Mouse (Mus musculus): ENCODE data around the gene Fgfr2.

Gene Fgfr2

DNA sequence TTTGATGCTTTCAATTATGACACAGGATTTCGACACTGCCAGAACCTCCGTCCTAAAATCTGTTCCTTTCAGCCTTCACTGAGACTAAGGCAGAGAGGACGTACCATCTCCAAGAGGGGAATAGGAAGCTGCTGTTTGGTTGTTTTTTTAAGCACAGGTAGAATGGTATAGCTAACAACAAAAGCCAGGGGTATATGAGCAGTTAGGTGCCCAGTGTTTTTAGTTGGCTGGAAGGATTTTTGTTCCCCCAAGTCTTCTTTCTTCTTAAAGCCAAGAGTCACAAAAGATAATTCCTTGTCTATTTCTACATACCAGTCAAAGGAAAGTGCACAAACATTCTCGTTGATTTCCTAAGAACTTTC is 2859.9 kb downstream of the Fgfr2 start:
- DNase-seq (ENCODE audit: low read depth), result no peak

DNA sequence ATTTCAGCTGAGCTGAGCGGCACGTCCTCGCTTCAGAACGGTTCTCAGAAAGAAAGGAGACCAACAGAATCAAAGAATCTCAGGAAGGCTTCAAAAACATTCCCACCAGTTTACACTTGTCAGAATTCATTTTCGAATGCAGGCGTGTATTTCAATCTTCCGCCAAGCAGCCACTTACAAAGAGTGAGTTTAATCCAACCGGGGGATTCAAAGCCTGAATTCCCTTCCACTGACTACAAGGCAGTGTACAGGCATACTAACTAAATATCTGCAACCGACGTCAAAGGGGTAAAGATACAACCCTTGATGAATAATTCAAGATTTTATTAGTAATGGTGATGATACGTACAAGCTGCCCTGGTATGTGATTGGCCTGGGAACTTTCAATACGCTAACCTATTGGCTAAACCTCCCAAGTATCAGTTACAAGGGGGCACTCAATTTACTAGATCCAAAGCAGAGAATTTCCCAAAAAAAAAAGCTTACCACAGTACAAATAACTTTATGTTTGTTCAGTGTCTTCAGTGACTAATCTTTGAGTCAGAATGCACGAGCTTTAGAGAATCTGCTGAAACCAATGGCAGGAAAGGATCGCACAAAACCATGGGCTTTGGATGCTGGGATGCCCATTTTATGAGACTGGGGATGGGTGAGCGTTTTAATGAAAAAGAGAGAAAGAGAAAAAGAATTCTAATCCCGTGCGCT is 2860.5 kb downstream of the Fgfr2 start:
- no peak for DNase-seq (ENCODE audit: low read depth)

DNA sequence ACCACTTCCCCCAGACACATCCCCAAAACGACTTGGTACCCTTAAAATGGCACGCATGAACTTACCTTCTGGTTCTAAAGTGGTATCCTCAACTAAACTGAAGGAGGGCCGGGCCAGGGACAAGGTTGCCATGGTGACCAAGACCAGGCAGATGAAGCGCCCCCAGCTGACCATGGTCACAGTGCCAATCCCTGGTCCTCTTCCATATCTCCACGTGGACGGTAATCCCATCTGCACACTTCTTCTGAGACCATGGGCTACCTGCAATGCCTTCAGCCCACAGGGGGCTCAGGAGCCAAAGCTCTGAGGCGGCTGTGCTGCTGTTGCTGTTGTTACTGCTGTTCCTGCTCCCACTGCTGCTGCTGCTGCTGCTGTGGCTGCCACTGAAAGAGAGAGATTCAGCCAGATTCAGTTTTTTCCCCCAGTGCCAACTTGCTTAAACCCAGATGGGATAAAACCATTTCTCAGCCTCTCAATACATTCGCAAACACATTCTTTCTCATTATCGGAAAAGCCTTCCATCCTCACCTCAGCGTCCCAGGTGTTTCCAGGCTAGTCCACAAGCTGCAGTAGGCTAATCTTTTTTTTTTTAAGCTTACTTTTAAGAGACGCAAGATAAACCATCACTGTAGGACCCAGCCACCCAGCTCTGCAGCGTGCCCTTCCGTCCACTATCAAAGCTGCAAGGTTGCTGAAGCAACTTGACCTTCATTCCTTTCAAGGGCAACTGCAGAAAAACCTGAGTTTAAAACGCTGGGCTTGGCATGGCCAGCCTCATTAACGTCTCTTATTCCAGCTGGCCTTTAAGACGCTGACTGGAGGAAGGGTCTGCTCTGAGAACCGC is 2861.2 kb downstream of the Fgfr2 start:
- no peak for DNase-seq (ENCODE audit: low read depth)

DNA sequence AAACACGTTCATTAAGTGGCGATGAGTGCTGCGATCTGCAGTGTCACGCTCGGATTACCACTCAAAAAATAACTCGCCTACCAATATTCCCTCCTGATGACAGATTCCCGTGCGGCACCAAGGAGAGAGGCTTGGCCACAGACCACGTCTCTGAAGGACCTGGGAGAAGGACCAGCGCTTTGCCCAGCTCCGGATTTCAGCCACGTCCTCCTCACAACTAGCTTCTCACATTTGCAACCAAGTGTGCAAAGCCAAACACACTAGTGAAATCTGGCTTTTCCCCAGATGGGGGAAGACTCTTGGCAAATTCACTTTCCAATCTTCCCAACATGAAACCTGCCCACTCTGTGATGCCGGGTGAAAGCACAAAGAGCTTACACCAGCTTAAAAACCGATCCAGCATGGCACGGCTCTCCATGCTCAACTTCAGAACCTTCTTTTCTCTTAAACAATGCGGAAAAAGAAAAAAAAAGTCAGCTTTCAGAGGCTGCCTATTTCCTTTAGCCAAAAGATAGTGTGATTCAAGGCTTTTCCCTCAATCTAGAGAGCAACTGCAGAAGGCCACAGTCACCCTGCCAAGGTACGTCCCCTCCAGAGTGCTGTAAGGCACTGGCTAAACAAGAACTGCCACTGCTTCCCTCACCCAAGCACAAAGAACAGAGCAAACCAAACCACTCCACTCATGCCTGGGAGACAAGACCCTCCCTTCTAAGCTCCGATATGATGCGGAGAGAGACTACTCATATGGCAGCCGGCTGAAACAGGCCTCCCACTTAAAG is 2862.1 kb downstream of the Fgfr2 start:
- no peak for DNase-seq (ENCODE audit: low read depth)

DNA sequence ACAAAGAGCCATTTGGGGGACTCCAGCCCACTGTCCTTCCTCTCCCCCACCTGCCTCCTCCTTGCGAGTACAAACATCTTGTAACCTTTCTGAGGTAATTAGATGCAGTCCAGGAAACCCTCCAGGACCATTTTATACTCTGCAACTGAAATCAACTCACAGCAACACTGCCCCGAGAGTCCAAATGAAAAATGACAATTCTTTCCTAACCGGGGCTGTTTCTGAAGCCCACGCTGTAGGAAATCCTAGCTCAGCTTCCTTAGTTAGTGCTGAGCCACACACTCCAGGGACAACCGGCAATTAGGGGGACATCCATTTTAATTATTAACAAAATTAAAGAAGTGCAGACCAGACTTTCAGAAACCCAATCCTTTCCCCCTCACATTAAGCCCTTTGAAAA is 2863.1 kb downstream of the Fgfr2 start:
- DNase-seq (ENCODE audit: low read depth), result no peak

DNA sequence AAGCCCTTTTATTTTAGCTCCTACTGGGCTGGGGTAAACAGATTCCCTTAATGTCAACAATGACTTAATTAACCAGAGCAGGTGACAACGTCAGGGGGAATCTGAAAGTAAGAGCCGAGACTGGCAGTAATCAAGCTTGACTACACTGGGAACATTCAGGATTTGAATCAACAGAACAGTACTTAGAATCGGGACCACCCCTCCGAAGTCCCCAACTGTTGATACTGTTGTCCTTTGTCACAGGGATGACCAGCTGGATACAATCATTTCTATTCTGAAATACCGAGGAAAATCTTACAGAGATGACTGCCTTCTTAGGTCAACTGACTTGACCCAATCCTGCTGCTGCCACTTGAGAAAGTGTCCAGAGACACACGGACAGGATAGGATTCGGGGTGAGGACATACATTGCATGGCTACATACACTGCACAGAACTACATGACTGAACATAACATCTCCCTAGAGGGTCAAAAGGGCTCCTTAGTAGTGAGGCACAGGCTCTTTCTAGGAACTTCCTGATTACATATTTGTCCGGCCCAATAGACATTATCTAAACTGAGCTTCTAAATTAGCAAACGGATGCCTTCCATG is 2864.3 kb downstream of the Fgfr2 start:
- DNase-seq (ENCODE audit: low read depth), result no peak

DNA sequence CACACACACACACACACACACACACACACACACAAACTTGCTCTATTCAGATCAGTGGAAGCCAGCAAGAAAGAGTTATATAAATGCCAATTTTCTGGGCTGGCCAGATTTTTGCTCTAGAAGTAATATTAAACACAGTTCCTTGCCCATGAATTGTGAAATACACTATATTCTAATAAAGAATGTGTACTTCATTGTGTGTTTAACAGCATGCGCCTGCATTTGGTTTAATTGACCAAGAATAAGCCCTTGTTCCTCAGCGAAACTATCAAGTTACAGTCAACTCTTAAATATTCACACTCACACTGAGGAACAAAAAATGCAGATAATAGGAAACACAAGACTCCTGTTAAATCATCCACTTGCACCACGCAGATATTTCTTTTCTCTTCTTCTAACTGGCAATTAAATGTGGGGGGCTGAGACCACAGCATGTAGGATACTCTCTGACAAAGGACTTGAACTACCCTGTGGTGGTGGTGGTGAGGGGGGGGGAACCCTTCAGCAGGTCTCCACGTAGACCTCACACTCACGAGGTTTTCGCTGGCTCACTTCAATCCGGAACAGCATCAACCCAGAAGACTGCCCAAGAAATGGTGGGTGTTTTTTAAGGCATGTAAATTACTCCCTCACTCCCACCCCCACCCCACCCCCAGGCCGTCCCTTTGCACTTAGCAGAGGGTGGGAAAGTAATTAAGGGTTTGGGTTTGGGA is 2865.0 kb downstream of the Fgfr2 start:
- DNase-seq (ENCODE audit: low read depth), result no peak

DNA sequence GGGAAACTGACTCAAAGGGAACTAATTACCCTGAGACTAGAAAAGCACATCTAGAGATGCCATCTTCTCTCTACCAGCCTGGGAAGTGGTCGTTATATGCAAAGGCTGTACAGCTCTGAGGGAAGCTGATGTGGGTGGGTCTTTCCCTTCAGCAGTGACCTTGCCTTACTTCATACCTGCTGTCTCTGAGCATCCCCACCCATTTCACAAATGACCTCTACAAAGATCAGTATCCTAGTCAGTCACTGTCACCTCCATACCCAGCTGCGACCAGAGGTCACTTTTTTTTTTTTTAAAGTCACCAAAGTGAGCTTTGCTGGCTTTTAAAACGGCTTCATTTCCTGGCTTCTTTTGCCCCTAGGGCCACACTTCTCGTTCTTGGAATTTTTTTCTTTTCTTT is 2869.9 kb downstream of the Fgfr2 start:
- DNase-seq (ENCODE audit: low read depth), result no peak

DNA sequence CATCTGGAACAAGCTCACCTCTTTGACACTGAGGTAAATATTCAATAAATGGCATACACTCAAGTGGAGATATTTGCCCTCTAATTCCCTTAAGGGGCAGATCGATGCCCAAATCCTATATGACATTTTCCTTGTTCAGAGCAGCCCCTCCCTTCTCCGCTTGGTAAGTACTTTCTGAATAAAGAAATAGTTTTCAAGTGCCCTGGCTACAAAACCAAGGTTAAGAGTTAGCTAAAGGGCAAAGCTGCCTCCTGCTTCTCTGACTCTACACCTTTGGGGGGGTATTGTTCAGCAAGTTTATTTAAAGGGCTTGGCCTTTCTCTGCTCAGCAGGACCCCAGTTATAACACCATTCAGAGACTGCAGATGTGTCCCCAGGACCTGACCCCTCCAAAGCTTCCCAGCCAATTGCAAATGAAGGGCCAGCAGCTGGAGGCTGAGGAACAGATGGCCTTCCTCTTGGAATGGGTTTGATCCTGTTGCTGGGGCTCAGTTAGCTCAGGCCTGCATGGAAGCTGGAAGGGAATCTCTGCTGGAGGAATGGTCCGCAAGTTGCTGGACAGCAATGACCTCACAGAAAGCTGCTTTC is 2871.1 kb downstream of the Fgfr2 start:
- DNase-seq (ENCODE audit: low read depth), result no peak

DNA sequence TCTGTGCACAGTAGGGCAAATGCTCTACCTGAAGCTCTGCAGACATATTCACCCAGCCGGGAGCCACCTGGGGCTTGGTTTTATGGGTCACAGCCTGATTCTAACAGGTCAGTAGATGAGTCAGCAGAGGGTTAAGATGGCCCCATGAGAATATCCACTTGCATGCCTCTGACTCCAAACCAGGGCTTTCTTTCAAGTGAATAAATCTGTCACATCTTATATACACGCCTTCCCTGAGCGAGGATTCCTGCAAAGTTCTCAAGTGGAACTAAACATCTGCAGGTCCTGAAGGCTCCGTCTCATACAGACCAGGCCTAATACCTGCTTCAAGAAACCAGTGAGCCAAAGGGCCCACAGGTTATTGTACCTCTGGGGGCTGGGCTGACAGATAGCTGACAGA is 2872.2 kb downstream of the Fgfr2 start:
- no peak for DNase-seq (ENCODE audit: low read depth)

DNA sequence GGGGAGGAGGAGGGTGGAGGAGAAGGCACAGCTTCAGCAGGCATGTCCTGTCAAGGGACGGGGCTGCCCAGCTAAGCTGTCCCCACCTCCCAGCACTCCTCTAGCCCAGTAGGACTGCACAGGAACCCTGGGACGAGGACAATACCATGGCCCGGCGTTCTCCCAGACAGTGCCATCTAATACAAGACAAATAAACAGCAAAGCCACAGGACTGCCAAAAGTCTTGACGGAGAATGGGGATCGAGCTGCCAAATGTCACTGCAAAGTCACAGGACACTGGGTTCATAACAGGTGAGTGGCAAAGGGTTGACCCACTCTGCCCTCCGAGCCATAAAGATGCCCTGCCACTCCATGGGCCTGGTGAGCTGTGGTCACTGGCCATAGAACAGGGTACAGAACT is 2874.7 kb downstream of the Fgfr2 start:
- DNase-seq (ENCODE audit: low read depth), result no peak

DNA sequence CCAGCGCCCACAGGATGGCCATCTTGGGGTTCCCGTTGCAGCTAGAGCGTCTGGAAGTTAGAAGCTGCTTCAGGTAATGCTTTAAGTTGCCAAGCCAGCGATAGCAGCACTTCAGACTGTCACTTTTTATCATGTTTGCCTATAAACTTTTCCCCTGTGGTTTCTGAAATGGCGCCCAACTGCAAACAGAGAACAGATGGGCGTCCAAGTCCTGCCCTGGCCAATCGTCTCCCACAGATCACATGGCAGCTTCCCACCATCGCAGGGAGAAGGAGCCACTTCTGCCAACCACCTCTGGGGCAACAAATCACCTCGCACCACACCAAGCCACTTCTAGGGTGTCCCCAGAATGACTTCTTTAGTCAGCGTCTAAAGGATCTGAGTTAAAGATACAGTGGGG is 2875.3 kb downstream of the Fgfr2 start:
- DNase-seq (ENCODE audit: low read depth), result no peak

DNA sequence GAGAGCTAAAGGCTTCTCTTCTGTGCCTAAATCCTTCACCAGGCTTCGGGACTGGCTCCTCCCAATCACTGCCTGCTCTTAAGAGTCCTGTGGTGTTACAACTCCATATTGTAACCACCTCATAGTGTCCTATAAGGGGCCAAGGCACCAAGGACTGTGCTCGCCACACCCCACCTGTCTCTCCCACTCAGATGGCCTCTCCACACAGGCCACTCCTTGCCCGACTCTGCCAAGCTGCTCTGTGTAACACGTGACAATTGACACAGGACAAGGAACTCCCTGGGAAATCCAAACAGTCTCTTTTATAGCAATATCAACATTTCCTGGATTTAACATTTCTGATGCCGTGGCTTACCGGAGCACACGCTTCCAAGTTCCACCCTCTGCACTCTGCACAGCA is 2876.7 kb downstream of the Fgfr2 start:
- no peak for DNase-seq (ENCODE audit: low read depth)

DNA sequence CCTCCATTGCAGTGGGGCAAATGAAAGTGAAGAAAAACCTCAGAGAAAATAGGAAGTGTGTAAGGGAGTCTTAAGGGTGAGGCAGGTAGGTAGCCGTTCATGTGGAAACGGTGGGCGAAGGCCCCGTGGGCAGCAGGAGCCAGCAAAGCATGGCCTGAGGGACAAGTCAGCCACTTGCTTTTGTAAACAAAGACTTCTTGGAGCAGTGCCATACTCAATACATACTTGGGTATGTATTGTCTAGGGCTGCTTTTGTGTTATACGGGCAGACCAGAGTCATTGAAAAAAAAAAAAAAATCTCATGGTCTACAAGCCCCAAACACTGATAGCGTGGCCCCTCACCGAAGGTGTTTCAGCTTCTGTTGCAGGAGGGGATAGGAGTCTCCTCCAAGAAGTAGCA is 2878.6 kb downstream of the Fgfr2 start:
- no peak for DNase-seq (ENCODE audit: low read depth)

DNA sequence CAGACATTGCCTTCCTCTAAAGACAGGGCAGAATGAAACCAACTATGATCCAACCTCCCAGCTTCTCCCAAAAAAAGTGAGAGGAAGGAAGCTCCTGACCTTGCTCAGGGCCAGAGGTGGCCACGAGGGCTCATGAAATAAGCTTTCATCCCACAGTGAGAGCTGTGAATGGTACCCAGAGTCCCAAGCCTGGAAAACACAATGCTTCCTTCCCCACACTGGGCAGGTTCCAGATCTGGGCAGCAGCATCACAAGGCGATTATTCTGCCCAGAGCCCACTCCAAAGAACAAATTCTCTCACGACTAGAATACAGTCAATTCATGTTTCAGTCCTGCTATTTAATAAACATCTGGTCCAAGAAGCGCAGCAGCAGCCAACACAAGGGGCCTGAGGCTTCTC is 2879.3 kb downstream of the Fgfr2 start:
- DNase-seq (ENCODE audit: low read depth), result no peak

DNA sequence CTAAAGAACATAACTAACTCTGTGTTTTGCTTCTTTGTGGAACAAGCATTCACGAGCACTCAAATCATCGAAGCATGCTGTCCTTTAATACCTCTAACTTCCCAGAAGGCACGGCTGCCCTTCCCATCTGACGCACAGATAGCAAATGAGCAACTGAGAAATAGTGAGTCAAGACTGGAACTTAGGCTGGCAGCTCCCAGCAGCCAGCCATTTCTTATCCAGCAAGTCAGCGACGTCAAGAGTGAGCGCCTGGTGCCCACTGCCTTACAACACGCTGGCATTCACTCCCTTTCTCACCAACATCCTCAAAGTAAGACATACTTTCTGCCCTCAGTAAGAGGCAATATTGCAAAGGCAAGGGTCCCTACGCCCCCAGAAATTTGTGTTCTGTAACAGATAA is 2883.0 kb downstream of the Fgfr2 start:
- DNase-seq (ENCODE audit: low read depth), result no peak

DNA sequence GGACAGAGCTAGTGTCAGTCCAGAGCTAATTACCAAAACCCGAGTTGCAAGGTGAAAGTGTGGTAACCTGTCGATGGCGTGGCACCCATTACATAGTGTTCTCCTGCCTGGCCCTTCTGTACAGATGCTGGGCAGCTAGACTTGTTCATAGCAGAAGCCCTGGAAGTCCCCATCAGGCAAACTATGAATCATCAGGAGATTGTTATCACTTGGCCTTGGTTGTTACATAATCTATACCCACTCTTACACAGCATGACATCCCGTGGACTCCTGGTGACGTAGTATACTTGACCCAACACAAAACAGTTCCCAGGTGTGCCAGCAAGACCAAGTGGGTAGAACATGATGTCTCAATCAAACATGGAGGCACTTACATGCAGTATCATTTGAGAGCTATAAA is 2885.9 kb downstream of the Fgfr2 start:
- no peak for DNase-seq (ENCODE audit: low read depth)

DNA sequence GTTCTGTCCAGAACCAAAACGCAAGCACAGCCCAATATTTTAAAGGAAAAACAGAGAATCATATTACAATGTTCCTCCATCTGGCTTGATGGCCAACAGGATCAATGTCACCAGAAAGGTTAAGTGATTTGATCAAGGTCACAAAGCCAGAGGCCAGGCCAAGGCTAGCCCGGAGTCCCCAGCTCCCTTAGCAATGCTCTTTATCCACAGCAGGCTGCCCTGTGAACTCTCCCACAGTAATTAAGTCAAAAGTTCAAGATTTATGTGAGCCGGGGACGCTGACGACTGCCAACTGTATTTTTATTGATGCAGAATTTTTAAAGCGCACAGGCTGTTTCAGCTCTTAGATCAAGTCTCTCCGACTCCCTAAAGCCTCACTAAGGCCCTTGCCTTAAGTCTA is 2889.4 kb downstream of the Fgfr2 start:
- DNase-seq (ENCODE audit: low read depth), result no peak

DNA sequence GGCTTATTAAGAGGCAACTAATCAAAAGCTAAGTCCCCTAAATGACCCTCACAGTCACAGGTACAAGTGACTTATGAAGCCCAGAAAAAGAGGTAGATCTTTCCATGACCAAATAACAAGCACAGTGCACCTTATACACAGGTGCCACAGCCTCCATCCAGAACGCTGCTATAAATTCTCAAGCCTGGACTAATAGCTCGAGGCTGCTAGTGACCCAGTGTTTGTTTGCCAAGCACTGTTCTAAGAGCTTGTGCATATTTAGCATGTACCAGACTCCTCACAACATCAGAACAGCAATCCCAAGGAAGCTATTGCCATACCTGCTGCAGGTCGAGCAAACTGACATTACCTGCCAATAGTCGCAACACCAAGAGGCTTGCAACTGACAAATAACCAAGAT is 2893.1 kb downstream of the Fgfr2 start:
- DNase-seq (ENCODE audit: low read depth), result no peak

DNA sequence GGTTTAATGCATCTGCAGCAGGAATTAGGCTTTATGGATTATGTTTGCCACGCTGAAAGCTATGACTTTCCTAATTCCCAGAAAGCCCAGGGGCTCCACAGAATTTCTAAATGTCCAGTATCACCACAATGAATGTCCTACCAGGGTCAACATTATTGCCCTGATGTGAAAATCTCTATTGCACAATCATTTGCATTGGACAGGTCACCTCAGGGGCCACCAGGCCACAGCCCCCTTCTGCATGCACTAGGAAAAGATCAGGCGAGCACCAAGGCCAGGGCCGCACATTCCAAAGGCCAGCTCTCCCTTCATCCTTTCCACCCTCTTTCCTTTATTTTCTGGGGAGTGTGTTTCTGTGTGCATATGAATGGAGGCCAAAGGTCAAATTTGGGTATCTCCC is 2897.9 kb downstream of the Fgfr2 start:
- DNase-seq (ENCODE audit: low read depth), result no peak

DNA sequence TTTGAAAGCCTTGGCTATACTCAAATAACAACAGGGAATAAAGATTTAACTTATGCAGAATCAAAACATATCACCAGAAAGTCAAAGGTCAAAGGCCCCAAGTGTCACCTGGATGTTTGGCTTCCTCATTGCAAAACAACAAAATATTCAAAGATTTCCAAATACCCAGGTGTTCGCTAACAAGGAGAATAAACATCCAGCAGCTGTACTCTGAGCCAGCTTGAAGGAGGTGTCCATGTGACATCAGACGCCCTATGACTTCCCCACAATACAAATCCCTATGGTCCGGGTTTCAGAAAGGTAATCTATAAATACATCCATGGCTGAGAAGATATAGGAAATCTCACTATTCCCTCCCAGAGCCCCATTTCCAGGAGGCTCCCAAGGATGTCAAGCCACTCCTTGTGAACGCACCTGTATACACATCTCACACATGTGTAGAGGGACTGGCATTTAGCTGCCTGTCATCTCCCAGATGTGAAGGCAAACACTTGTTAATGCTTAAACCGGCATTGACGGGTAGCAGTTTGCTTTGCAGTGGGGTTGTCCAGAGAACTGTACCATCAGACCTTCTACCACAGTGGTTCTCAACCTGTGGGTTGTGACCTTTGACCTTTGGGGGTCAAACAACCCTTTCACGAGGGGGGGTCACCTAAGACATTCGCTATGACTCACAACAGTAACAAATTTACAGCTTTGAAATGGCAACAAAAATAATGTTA is 2900.4 kb downstream of the Fgfr2 start:
- DNase-seq (ENCODE audit: low read depth), result no peak
